Mouse (Mus musculus): ENCODE measurements around the gene Larp4b.

- TF ChIP-seq GATA1 (IDR thresholded peaks at IDR 0.05; ENCODE audit: low read length) = no peak
- TF ChIP-seq TAL1 (IDR thresholded peaks at IDR 0.05; ENCODE audit: low read length) = no peak
These were observed 90.6 kb downstream of the Larp4b start for GRCm38 (mm10) chr13:9184281-9184680.

Measured in erythroblast, embryonic 14.5 days (primary cell).